Mouse (Mus musculus) cerebellum, postnatal 25 days (tissue): ENCODE results near the gene Rab11fip5.

Source experiments
- DNase-seq, 2 experiments: peaks; one replicate each; pipeline ENCODE4 v3.0.0; 2021; ENCODE audit warnings: mixed read lengths in 2 of 2

Gene Rab11fip5

DNA sequence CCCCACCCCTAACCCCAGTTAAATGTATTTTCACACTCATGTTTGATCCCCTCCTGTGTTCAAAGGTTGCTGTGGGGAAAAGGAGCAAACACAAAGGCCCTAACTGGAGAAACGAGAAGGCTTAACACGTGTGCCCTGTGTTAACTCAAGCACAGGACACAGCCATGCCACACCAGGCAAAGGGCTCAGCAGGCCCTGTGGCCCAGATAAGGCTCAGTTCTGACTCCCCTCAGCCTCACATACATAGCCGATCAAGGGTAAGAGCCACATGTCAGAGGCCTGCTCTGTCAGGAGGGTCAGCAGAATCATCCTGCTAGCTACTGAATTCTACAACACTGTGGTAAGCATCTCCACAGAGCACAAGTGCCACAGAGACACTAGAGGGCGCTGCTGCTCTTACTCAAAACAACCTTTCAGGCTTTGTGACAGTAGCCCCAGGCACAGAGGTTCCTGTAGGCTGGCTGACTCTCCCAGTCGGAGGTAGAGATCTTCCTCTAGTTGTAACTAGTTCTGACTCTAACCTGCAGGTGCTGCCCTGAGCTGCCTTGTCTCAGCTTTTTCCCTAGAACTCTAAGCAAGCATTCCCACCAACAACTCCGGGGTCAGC, 28.3 kb downstream of the Rab11fip5 start:
- peak; percentile 86 to 92 for DNase-seq

- DNase-seq, result peak; percentile 53 to 65
Measured at GRCm38 (mm10) chr6:85344929-85345328, 29.5 kb downstream of the Rab11fip5 start.

- no peak for DNase-seq
Measured at GRCm38 (mm10) chr6:85343027-85343426, 31.4 kb downstream of the Rab11fip5 start.

GRCm38 (mm10) chr6:85341814-85342501, 32.5 kb downstream of the Rab11fip5 start:
- DNase-seq, result no peak

GRCm38 (mm10) chr6:85340184-85340583, 34.2 kb downstream of the Rab11fip5 start:
- no peak for DNase-seq

DNA sequence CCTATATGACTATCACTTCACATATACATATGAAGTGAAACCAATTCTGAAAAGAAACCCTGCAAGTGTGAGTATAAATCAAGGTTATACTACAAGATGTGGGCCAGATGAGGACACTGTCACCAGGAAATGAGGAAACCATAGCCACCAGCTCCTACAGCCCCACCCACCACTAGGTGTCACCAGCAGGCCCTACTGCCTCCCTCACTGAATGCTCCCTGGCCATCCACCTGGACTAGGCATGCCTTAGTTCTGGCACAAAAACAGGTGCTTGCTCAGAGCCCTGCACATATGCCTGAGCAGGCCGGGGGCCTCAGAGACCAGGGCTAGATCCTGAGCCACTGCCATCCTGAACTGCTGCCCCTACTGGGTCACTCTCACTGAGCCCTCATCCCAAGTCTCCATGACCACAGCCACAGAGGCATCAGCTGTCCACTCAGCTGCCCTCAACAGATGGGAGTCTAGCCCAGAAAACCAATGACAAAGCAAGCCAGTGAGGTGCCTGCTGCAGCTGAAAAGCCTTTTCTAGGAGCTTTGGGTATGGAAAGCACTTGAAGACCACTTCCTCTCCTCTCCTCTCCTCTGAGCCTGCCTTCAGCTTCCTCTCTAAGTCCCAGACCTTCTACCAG, 35.0 kb downstream of the Rab11fip5 start:
- DNase-seq, result peak; percentile 80 to 87

DNA sequence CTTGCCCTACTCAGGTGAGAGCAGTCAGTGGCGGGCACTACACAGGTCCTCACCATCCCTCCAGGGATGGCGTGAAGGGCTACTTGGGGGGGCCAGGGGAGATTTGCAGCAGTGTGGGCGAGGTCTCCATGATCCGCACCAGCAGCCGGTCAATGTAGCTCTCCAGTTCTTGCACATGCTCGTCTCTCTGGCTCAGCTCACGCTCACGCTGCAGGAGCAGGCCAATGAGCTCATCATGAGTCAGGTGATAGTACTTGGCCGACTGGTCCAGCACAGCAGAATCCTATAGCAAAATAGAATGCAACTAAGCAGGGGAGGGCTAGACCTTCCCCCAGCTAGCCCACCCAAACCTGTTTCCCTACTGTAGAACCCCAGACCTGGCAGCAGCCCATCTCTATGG, 37.5 kb downstream of the Rab11fip5 start:
- peak in 1 of 2 experiments; percentile 37 for DNase-seq

- DNase-seq, result peak in 1 of 2 experiments; percentile 10
Measured at GRCm38 (mm10) chr6:85335352-85335751, 39.1 kb downstream of the Rab11fip5 start.

GRCm38 (mm10) chr6:85334851-85335250, 39.6 kb downstream of the Rab11fip5 start:
- peak; percentile 29 to 45 for DNase-seq

GRCm38 (mm10) chr6:85334251-85334650, 40.2 kb downstream of the Rab11fip5 start:
- DNase-seq, result peak; percentile 20 to 29

GRCm38 (mm10) chr6:85333732-85334131, 40.7 kb downstream of the Rab11fip5 start:
- DNase-seq, result no peak

DNA sequence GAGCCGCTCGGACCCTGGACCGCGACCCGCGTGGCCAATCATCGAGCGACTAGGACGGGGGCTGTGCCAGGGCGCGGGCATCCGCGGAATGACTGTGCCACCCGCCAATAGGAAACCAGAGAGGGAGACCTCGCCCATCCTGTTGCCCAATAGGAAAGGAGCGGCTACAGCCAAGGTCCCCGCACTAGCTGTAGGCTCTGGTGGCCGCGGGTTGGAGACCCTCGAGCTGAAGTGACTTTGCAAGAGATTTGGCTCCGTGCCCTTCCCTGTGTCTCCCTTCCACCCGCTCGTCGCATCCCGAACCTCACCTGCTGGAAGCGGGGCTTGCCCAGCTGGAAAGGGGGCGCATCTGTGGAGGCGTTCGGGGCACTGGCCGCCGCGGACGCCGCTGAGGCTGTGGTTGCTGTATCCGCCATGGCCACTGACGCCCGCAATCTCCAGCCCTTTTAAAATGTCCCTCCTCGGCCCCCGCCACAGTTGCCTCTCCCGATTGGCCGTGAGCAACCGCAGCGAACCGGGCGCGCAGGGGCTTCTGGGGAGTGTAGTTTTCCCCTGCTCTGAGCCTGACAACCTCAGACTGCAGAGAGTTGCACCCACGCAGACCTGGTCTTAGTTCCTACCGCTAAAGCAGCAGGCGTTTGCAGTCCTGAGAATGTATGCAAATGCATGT, 41.3 kb downstream of the Rab11fip5 start, which contains the start of gene Sfxn5:
Gene Sfxn5, minus strand, starts transcription at position 423 of the 670 bp plus-strand sequence.
- peak; percentile 98 to 99 for DNase-seq

DNA sequence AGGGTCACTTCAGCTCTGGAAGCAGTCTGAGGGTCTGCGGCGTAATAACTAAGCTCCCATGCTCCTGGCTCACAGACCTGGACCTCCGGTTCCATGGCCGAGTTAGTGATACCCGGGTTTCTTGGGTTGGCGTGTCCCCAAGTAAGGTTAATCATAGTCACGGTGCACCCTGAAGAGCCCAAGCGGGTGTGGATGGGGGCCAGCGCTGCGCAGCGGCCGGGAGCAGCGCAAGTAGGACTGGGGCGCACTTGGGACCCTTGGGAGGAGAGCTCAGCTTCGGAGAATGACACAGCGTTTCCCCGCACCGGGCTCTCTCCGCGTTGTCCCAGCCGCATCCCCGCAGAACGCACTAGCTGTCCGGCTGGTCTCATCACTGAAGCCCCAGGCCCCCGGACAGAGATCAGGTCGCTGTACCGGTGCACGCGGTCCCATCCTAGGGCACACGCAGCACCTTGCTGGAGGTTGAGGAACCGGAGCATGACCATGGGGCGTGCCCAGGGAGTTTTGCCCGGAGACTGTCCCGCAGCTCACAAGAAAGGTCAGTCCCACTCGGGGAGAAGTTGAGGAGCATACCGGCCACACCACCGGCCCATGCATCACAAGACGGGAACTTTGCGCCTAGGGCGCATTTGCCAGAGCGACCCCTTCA, 42.0 kb downstream of the Rab11fip5 start:
- peak in 1 of 2 experiments; percentile 65 for DNase-seq

DNA sequence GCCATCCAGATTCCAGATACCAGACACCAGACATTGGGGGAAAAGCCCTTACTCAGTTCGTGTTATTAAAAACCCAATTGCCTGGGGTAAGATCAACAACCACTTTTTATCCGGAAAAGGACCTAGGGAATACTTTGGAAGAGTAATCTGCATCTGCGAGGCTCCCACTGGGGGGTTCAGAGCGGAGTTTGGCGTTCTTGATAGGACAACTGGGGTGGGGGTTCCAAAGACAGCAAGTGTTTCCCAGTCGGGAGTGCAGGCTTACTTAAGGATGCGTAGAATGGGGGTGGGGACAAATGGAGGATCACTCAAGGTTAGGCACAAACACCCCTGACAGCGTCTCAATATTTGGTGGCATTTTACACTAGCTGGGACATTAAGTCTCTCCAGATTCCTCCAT, 42.7 kb downstream of the Rab11fip5 start:
- DNase-seq, result peak in 1 of 2 experiments; percentile 11

GRCm38 (mm10) chr6:85331221-85331735, 43.2 kb downstream of the Rab11fip5 start:
- peak; percentile 72 to 80 for DNase-seq

DNA sequence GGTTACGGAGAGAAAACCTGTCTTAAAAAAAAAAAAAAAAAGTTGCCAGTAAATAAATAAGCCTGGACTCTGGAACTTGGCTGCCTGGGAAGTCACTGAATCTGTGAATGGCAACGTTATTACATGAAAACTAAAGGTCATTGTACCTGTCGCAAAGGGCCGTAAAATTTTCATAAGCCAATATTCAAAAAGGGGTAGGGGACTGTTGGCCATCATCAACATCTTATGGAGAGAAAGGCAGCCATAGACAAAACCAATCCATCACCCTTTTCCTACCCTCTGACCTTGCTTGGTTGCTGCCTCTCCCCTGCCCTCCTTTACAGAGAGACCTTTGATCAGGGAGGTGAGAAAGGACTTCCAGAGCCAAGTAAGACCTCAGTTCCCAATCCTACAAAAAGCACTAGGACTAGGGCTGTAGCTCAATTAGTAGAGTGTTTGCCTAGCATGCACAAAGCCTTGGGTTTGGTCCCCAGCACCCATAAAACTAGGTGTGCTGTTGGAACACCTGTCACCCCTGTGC, 44.7 kb downstream of the Rab11fip5 start:
- DNase-seq, result no peak

GRCm38 (mm10) chr6:85326564-85326963, 47.9 kb downstream of the Rab11fip5 start:
- DNase-seq, result no peak

GRCm38 (mm10) chr6:85325109-85325508, 49.3 kb downstream of the Rab11fip5 start:
- no peak for DNase-seq

GRCm38 (mm10) chr6:85320445-85320866, 54.0 kb downstream of the Rab11fip5 start:
- peak in 1 of 2 experiments; percentile 27 for DNase-seq

DNA sequence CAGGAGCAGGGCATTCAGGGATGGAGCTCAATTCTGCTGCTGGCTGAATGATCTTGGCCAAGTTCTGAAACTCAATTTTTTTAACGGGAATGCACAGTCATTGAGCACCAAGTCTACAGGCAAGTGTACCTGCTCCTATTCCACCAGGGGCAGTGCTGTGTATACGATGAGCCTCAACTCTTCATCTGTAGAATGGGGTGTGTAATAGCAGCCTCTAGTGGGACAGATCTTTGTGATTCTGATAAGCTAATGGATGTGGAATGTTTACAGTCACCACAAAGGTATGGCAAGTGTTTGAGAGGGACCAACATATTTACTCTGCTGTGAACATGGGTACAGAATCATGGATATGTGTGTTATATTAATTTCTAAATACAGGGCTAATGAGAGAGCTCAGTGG, 58.2 kb downstream of the Rab11fip5 start:
- no peak for DNase-seq

DNA sequence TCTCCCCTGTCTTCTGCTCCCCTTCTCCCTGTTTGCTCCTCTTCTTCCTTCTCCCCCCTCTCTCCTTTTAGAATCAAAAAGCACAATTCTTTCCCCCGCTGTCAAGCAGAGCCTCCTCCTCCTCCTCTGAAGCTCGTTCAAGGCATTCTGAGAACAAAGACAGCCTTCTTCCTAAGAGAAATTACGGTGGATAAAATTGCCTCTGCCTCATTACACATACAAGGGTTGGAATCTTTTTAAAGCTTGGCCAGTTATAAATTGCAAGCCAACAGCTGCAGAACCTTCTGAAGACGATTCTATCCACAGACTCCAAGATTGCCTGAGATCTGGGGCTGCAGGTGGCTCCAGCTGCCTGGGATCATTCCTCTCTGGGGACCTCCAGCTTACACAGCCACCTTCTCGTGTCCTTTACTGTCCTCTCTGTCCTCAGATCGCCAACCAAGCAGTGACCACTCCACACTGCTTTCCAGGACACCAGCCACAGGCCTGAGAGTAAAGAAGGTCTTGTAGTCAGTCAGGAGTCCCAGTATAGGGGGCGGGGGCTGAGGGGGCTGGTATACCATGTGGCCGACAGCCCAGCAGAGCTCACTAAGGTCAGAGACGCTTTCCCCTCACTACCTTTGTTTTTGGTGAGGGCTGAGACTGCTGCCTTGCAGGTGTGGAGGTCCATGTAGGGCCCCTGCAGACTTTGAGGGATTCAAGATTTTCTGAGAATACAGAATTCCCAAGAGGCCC, 60.2 kb downstream of the Rab11fip5 start:
- no peak for DNase-seq
